Mouse (Mus musculus) layer of hippocampus, adult 8-10 months (tissue): ENCODE results near the gene Lrfn4. TPM values are rescaled to one million over a fixed set of nuclear protein-coding genes. Genes with fewer than 3 reads are reported as not detected.

ENCODE experiments used
- DNase-seq, 2 experiments: peaks; one replicate each; pipeline ENCODE4 v3.0.0; 2022; ENCODE audit warnings: low spot score in 2 of 2
- total RNA-seq, 4 experiments: library from RNA; stranded (reverse); gene quantifications; 2 replicates each; pipeline ENCODE4 v1.2.4; 2022

Lrfn4 gene
- total RNA-seq = 10 to 100 TPM; 31.0 to 34.7 (median 32.0) TPM

DNA sequence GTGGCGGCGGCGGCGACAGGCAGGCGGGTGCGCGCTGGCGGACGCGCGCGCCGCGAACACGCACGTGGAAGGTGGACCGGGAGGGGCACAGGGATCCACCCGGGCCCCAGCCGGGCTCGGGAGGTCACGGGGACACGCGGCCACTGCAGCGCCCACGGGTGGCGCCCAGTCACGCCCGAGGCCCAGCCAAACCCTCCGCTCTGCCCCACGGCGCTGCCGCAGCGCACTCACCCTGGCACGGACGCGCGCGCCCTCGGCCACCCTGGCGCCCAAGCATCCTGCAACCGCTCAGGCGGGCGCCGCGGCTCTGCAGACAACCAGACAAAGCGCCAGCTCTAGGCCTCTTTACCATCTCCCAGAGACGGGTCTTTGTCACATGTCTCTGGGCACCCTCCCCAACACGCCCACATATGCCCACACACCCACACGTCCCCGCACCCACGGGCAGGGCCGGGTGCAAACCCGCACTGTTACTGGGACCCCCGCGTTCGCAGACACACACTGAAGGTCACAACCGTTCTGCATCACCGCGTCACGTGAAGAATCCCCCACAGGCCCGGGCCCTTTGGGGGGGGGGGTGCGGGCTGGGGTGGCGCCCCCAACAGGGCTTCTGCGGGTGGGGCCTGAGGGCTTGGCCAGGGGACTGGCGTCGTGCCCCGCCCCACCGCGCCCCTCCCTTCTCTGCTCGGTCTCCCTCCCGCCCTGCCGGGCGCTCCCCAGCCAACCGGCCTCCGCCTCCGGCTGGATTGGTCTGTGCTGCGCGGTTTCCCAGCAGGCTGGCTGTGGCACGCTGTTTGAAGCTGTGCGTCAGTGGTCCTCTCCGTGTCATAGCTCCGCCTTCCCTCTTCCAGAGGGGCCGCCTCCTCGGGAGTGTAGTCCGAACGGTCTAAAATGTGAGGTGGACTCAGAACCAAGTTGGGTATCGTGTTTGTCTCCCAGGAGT is at the start of gene Lrfn4:
Lrfn4 (minus strand) TSS at position 517 of the 943 bp plus-strand sequence.
- peak; percentile 86 to 88 for DNase-seq

DNA sequence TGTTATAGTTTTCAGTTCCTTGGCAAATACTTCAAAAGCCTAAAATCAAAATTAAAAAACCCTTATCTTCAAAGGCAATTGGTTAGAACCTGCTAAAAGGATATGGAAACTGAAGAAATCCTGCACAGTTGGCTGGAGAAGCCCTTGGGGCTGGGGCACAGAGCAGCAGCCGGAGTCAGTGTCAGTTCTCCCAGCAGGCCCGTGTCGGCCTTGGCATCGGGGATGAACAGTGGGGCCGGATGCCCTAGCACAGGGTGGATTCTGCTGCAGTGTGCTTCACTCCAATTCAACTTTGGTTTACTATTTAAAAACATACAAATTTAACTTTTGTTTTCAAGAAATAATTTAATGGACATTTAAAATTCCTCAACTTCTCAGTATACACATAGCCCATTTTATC is 42.7 kb upstream of the Lrfn4 start:
- DNase-seq = no peak

DNA sequence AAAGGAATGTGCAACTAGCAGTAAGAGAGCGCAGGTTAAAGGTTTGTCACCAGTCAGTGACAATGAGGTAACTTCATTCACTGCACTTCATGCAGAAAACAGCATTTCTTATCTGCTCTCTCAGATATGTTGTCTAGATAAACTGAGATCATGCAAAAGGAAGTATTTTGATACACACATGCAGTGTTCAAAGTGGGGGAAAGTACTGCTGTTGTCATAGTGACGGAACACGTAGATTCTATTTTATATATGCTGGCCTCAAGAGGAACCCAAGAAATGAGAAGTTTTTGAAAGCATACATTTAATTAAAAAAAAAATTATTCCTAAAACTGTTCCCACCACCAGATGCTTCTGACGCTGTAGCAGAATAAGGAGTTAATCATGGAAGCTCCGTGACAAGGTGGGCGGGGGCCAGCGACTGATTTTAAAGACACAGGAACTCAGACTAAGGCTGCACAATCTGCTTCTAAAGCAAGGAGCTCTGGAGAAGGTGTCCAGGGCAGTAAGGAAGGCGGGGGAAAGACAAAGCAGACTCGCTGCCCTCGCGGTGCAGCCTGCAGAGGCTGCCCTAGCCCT is 31.5 kb upstream of the Lrfn4 start:
- peak; percentile 32 to 53 for DNase-seq

DNA sequence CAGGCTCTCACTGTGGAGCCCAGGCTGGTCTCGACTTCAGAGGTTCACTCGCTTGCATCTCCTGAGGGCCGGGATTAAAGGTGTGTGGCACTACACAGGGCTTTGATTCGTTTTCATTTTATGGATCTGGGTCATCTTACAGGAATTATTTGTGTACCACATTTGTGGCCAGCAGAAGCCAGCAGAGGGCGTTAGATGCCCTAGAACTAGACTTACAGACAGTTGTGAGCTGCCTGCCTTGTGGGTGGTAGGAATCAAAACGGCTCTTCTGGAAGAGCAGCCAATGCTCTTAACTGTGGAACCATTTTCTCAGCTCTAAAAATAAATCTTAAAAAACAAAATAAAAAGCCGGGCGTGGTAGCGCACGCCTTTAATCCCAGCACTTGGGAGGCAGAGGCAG is 28.8 kb upstream of the Lrfn4 start:
- DNase-seq = peak in 1 of 2 experiments; percentile 86

DNA sequence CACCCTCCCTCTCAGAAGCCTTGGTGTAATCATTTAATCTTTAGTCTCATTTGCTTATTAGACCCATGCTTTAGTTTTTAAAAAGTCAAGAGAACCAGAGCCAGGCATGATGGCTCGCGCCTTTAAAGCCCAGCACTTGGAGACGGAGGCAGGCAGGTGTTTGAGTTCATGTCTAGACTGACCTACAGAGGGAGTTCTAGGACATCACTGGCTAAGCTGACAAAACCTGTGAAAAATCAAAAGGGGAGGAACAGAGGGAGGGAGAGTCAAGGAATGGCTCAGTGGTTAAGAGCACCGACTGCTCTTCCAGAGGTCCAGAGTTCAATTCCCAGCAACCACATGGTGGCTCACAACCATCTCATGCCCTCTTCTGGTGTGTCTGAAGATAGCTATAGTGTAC is 20.5 kb upstream of the Lrfn4 start:
- DNase-seq = no peak

DNA sequence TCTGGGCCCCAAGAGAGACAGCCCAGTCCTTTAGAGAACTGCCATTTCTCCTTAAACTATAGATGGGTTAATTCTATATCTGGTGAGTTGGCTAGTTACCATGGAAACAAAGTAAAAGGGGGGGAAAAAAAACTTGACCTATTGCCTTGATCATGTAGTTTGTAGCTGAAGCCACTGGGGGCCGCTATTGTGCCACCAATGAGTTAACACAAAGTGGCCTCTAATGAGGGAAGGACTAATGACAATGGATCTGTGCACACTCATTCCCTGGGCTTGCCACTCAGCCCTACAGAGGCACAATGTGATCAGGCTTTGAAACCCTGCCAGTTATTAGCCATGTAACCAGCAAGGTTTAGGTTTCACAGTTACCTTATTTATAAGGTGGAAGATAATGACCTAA is 13.4 kb upstream of the Lrfn4 start:
- peak in 1 of 2 experiments; percentile 68 for DNase-seq

DNA sequence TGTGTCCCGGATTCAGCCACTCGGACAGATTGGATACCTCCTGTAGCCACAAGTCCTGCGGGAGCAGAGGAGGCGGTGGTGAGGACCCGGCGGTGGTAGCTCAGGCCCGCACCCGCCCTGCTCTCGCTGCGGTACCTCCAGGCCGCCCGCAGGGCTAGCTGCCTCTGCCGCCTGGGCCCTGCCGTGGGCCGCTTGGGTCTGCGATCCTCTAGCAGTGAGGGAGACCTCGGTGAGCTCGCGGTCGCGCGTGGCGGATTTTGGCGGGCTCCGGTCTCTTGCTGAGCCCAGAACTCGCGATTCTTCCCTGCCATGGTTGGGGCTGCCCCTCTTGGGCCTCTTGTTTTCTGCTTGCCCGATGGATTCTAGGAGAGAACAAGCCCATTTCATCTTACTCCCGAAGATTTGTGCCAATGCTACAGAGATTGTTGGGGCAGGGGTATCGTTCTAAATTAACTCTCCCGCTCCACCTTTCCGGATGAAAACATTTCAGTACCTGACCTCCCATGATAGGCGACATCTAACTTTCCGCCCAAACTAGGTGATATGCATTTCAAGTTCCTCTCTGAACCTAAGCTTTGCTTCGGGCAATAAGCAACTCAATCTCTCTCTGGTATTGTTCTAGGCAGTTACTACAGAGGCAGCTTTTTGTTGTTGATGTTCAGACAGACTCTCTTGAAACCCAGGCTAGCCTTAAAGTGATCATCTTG is 10.5 kb upstream of the Lrfn4 start:
- DNase-seq = no peak

DNA sequence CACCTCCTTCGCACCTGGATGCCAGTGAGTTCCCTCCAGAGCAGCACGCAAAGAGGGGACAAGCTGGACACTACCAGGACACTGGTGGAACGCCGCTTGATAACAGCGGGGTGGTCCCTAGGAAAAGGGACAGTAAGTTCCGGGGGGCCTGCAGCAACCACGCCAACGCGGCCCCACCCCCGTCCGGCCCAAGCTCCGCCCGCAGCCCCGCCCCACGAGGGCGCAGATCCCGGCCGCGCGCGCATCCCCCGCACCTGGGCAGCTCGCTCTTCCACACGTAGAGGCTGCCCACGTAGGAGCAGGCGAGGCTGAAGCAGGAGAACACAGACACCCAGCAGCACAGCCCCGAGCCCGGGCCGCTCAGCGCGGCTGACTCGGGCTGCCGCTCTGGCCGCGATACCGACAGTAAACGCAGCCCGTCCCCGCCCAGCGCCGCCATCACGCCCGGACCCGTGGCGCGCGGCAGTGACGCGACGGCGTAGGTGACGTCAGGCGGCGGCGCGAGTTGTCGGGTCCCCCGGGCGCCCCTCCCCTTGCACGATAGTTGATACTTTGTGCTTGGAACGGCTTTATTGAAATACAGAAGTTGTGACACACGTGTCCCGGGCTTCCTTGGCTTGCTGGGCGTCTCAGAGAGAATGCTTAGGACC is 9.8 kb upstream of the Lrfn4 start, which contains the start of gene Rce1:
Rce1 (minus strand) TSS at position 463 of the 650 bp plus-strand sequence.
- peak in 1 of 2 experiments; percentile 88 for DNase-seq

DNA sequence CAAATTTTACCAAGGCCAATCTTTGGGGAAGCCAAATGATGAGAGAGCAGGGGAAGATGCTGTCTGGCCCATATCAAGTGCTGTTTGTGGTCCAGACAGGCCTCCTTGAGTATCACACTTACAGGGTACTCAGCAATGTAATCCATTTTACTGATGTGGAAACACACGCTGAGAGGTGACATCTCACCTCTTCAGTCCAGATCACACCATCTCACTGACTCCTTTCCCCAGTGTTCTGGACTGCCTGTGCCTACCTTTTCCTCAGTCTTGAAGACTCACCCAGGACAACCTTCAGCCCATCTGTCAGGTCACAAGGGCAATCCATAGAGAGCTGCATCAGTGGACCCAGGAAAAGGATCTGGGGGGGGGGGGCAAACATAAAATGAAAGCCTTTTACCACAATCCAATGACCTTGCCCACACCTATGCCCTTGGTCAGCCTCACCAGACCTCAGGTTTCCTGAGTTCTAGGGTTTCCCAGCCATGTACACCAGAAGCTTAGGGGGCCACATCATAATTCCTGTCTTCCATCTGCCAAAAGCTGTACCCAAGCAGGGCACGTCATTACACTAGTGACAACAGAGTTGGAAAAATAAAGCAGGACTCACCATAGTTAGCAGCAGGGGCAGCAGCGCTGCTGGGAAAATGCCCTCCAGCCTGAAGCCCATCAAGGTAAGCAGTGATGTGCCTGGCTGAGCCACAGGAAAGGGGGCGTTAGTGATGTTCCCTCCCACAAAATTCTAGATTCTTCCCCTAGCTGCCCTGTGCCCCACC is 9.1 kb upstream of the Lrfn4 start:
- DNase-seq = no peak

DNA sequence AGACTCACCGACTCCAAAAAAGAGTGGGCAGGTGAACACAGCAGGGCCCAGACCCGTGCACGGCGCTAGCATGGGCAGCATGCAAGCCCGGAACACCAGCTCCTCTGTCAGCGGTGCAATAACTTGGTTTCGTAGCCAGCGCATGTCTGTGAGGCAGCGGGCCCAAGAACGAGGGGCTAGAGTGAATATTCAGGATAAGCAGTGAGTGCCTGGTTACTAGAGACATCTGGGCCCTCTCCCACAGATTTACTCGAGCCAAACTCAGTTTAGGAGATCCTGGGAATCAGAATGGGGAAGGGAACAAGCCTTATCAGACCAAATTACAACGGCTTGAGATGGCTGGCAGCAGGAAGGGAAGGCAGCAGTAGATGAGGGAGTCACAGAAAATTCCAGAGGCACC is 8.5 kb upstream of the Lrfn4 start:
- DNase-seq = no peak

DNA sequence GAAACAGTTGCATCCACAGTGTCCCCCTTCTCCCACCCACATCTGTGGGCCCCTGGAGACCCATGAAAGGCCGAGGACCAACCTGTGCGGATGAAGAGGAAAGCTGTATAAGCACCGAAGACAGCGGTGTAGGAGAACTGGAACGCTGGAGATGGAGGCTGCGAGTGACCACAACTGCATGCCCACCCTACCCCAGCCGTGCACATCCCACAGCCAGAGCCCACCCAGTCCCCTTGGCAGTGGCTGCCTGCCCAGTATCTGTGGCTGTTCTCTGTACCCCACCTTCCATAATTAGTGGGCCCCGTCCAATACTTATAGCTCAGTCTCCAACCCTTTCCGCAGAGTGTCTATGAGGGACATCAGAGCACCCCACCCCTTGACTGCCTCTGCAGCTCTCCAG is 8.0 kb upstream of the Lrfn4 start:
- DNase-seq = no peak

DNA sequence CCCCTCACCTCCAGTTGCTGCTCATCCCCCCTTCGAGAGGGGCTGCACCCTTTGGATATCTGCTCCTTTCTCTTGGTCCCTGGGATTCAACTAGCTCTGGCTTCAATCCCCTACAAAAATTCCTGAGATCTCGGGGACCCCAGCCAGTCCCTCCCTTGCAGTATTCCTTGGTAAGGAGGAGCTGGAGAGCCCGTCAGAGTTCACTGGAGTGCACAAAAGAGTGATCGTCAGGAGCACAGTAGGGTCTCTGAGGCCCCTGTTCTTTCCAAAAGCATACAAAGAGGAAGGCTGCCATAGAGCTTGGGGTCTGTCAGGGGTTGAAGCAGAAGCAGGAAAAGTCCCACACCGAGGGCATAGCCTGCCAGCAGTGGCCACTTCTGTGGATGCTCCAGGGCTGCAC is 7.3 kb upstream of the Lrfn4 start:
- DNase-seq = no peak

DNA sequence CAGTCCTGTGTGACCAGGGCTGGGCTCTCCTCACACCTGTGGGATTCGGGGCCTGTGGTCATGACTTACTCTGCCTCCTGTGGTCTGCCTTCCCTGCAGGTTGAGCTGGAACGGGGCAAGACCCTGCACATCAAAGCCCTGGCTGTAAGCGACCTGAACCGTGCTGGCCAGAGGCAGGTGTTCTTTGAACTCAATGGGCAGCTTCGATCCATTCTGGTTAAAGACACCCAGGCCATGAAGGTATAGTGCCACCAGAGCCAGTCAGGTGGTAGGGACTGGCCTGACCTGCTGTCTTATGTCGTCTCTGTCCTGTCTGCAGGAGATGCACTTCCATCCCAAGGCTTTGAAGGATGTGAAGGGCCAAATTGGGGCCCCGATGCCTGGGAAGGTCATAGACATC is 5.3 kb upstream of the Lrfn4 start:
- no peak for DNase-seq

DNA sequence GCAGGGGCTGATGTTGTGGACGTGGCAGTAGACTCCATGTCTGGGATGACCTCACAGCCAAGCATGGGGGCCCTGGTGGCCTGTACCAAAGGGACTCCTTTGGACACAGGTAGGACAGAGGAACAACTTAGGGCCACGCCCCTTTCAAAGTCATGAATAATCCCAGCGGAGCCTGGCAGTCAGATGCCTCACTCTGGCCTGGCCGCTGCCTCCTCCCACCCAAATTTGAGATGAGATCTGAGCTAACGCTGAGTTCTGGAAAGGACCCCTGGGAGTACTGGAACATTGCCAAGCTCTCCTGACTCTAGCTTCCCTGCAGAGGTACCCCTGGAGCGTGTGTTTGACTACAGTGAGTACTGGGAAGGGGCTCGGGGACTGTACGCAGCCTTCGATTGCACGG is 4.0 kb upstream of the Lrfn4 start:
- no peak for DNase-seq

DNA sequence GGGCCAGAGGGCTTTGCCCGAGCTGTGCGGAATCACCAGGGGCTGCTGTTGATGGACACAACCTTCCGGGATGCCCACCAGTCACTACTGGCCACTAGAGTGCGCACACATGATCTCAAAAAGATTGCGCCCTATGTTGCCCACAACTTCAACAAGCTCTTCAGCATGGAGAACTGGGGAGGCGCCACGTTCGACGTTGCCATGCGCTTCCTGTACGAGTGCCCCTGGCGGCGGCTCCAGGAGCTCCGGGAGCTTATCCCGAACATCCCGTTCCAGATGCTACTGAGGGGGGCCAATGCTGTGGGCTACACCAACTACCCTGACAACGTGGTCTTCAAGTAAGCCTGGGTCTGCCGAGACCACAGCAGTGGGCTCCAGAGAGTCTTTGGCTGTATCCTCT is 2.7 kb upstream of the Lrfn4 start:
- DNase-seq = no peak

DNA sequence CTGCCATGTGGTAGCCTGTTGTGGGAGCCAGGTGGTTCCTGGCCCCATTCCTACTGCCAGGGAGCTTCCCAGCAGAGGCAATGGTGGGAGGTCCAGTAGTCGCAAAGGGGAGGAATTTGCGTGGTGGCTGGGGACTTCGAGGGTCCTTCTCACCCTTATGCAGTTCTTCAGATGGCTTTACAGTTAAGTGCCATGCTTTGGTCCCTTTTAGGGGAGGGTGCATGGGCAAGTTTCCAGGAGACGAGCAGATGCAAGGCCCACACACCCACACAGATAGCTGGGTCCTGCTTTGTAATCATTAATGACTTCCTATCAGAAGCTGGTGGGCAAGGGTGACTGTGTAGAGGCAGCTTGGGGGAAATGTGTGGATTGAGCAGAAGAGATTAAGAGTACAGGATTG is 1.1 kb upstream of the Lrfn4 start:
- no peak for DNase-seq

DNA sequence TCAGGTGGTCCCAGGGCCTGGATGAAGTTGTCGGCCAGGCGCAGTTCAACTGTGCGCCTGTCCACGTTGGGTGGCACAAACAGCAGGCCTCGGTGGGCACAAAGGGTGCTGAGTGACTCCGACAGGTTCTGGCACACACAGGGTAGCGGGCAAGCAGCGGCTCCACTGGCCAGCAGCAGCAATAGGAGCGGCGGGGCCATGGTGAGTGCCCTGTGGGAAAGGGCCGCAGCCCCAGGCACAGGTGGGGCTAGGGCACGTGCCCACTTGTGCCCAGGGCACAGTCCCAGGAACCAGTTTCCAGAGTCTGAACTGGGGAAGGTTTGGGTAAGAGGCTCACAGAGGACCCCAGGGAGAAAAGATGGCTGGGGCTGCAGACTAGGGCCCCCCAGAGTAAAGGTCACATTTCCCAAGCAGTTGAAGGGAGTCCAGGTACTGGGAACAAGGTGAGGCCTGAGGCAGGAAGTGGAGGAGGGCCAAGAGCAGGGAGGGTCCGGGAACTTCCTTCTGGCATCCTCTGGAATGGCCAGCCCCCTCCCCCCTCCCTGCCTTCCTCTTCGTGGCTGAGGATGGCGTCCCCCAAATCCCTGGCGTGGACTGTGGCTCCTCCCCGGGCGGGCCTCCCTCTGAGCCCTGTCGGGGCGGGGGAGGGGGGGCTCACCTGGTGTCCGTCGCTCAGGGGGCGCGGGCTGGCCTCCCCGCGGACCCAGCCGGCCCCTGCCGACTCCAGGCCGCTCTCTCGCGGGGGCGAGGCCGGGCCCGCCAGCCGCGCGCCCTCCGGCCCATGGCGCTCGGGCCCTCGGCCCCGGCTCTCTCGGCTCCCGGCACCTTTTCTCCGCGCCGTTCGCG is 939 bp downstream of the Lrfn4 start:
- no peak for DNase-seq

DNA sequence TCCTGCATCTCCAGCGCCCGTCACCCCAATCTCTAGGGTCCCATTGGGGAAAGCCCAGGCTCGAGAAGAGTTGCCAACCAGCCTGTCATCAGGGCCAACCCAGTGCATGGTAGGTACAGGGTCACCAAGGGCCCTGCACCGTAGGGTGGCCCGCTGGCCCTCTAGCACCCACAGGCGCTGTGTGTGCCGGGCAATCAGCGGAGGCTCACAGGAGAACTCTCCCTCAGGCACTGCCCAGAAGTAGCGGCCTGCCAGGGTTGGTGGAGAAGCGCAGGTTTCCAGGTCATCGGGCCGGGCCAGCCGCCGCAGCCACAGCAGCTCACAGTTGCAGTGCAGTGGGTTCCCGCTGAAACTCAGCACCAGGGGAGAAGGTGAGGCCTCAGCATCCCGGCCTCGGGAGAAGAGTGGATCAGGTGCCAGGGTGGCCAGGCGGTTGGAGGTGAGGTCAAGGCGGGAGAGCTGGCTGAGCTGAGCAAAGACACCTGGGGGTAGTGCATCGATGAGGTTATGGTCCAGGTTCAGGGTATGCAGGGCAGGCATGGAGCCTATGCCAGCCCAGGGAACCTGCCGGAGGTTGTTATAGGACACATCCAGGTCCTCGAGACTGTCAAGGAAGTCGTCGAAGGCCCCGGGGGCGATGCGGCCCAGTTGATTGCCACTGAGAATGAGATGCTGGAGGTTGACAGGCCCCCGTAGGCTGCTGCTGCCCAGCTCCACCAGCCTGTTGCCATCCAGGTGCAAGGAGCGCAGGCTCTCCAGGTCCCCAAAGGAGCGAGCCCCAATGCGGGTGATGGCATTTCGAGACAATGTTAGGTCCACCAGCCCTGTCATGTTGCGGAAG is 1.8 kb downstream of the Lrfn4 start:
- DNase-seq = no peak
